Mouse (Mus musculus) olfactory bulb, adult 2 months (tissue): ENCODE data around the gene Sec31a.

Experiments
- CTCF ChIP-seq: fragments of 200-500 bp; IDR thresholded peaks from 2 replicates; pipeline ENCODE4 v1.5.1; 2012; ENCODE audit warnings: low read depth, mild to moderate bottlenecking, low read length, moderate library complexity; ENCODE audit not compliant: insufficient read depth
- POLR2A ChIP-seq: fragments of 200-500 bp; IDR thresholded peaks from 2 replicates; pipeline ENCODE4 v1.6.1; 2012; ENCODE audit warnings: mild to moderate bottlenecking, low read depth, low read length, moderate library complexity; ENCODE audit not compliant: insufficient read depth

DNA sequence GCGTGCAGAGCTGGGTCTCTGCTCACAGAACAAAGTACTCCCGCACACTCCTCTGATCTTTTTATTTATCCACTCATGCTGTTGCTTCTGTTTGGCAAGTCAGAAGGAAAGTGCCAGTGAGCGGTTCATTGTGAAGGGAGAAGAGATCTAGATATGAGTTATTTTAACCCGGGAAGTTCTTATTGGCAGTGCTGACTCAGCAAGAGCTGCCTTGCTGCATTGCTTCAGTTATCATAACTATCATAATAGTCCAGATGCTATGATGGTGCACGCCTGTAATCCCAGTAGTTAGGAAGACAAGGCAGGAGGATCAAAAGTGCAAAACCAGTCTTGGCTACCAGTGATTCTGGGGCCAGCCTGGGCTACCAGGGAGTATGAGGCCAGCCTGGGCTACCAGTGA lies 103.6 kb downstream of the Sec31a start:
- TF ChIP-seq POLR2A (no peak), CTCF (no peak)
